Mouse (Mus musculus) CH12.LX (cell line): ENCODE results near the gene Atp8a2. TPM values are rescaled to one million over a fixed set of nuclear protein-coding genes. Genes with fewer than 3 reads are reported as not detected.

ENCODE experiments used
- DNase-seq: peaks from one replicate; pipeline ENCODE4 v3.0.0-alpha.2; 2013; ENCODE audit errors: extremely low read depth
- H3K27ac ChIP-seq: 2 replicates; pipeline ENCODE4 v1.5.1; 2012; ENCODE audit warnings: low read depth, mild to moderate bottlenecking, control low read depth, moderate library complexity; ENCODE audit not compliant: insufficient read depth
- H3K27me3 ChIP-seq: replicated peaks from 2 replicates; pipeline ENCODE3; 2012; ENCODE audit warnings: inconsistent platforms
- H3K36me3 ChIP-seq, 2 experiments: replicated peaks in 1 of 2; 2 replicates each; pipeline versions ENCODE3 to v1.6.1; 2012; ENCODE audit warnings: inconsistent platforms in 1 of 2, low read length in 1 of 2, mild to moderate bottlenecking in 1 of 2, mixed read lengths in 1 of 2, moderate library complexity in 1 of 2; ENCODE audit not compliant: control insufficient read depth in 1 of 2, insufficient read depth in 1 of 2
- H3K4me1 ChIP-seq, 2 experiments: 2 replicates each; pipeline ENCODE4 v1.6.1; 2012; ENCODE audit warnings: inconsistent platforms in 1 of 2, moderate library complexity in 1 of 2; ENCODE audit not compliant: insufficient read depth in 2 of 2, control insufficient read depth in 1 of 2
- H3K4me2 ChIP-seq: 2 replicates; pipeline ENCODE4 v1.6.1; 2012; ENCODE audit warnings: low read depth, mild to moderate bottlenecking, control low read depth; ENCODE audit not compliant: poor library complexity, insufficient read depth, severe bottlenecking
- H3K4me3 ChIP-seq, 3 experiments: fragments of 150-350 bp in 1 of 3; sonication (generic) in 1 of 3; replicated peaks in 1 of 3; 2 replicates each; pipeline versions ENCODE3 to v1.5.1; 2011 to 2012; ENCODE audit warnings: low read depth in 2 of 3, low read length in 2 of 3, mild to moderate bottlenecking in 2 of 3, moderate library complexity in 2 of 3, control low read depth in 1 of 3, improper control_type of control experiment in 1 of 3, inconsistent platforms in 1 of 3, mixed read lengths in 1 of 3; ENCODE audit not compliant: poor library complexity in 1 of 3
- H3K79me2 ChIP-seq: replicated peaks from 2 replicates; pipeline ENCODE4 v1.6.1; 2012; ENCODE audit warnings: mild to moderate bottlenecking, moderate library complexity; ENCODE audit not compliant: control insufficient read depth, poor library complexity, insufficient read depth, severe bottlenecking; ENCODE audit errors: extremely low read depth
- H3K9ac ChIP-seq: 2 replicates; pipeline ENCODE4 v1.6.1; 2012; ENCODE audit warnings: low read depth, mild to moderate bottlenecking, control low read depth, moderate library complexity; ENCODE audit not compliant: insufficient read depth
- H3K9me3 ChIP-seq: replicated peaks from 2 replicates; pipeline ENCODE3; 2012; ENCODE audit warnings: low read length, inconsistent platforms, mixed read lengths
- BHLHE40 ChIP-seq: IDR thresholded peaks from 2 replicates; pipeline ENCODE4 v1.6.1; 2011; ENCODE audit warnings: mild to moderate bottlenecking, low read depth, low read length, improper control_type of control experiment
- CHD2 ChIP-seq: IDR thresholded peaks from 2 replicates; pipeline ENCODE4 v1.6.1; 2011; ENCODE audit warnings: low read length, improper control_type of control experiment
- CTCF ChIP-seq, 2 experiments: IDR thresholded peaks in 1 of 2; conservative IDR thresholded peaks in 1 of 2; 2 replicates each; pipeline ENCODE4 v1.5.1; 2011 to 2012; ENCODE audit warnings: low read depth in 2 of 2, low read length in 2 of 2, improper control_type of control experiment in 1 of 2, inconsistent platforms in 1 of 2, mild to moderate bottlenecking in 1 of 2, moderate library complexity in 1 of 2
- E2F4 ChIP-seq: IDR thresholded peaks from 2 replicates; pipeline ENCODE4 v1.6.1; 2011; ENCODE audit warnings: low read depth, low read length, improper control_type of control experiment; ENCODE audit not compliant: insufficient replicate concordance
- EP300 ChIP-seq: IDR thresholded peaks from 2 replicates; pipeline ENCODE4 v1.6.1; 2011; ENCODE audit warnings: low read length, improper control_type of control experiment
- GABPA ChIP-seq: IDR thresholded peaks from 2 replicates; pipeline ENCODE4 v1.6.1; 2012; ENCODE audit warnings: low read depth, low read length, improper control_type of control experiment, inconsistent platforms; ENCODE audit not compliant: insufficient replicate concordance
- IRF4 ChIP-seq: IDR thresholded peaks from 2 replicates; pipeline ENCODE4 v1.6.1; 2014; ENCODE audit warnings: low read depth, mild to moderate bottlenecking, inconsistent platforms, low read length, improper control_type of control experiment
- JUN ChIP-seq: IDR thresholded peaks from 2 replicates; pipeline ENCODE4 v1.6.1; 2011; ENCODE audit warnings: low read depth, mild to moderate bottlenecking, low read length, improper control_type of control experiment, moderate library complexity; ENCODE audit not compliant: insufficient read depth
- KAT2A ChIP-seq: IDR thresholded peaks from 2 replicates; pipeline ENCODE4 v1.6.1; 2012; ENCODE audit warnings: low read length, improper control_type of control experiment, inconsistent platforms; ENCODE audit not compliant: insufficient replicate concordance
- MAFK ChIP-seq: IDR thresholded peaks from 2 replicates; pipeline ENCODE4 v1.6.1; 2011; ENCODE audit warnings: low read length, improper control_type of control experiment; ENCODE audit not compliant: insufficient replicate concordance
- MAX ChIP-seq: IDR thresholded peaks from 2 replicates; pipeline ENCODE4 v1.6.1; 2011; ENCODE audit warnings: low read length, improper control_type of control experiment
- MAZ ChIP-seq: IDR thresholded peaks from 2 replicates; pipeline ENCODE4 v1.6.1; 2012; ENCODE audit warnings: low read depth, mild to moderate bottlenecking, inconsistent platforms, low read length, improper control_type of control experiment, moderate library complexity
- MXI1 ChIP-seq: IDR thresholded peaks from 2 replicates; pipeline ENCODE4 v1.6.1; 2011; ENCODE audit warnings: mild to moderate bottlenecking, low read depth, low read length, improper control_type of control experiment
- POLR2A ChIP-seq: IDR thresholded peaks from 2 replicates; pipeline ENCODE4 v1.6.1; 2011; ENCODE audit warnings: low read depth, mild to moderate bottlenecking, improper control_type of control experiment, low read length
- RCOR1 ChIP-seq: conservative IDR thresholded peaks from 2 replicates; pipeline ENCODE4 v1.6.1; 2012; ENCODE audit warnings: low read depth, mild to moderate bottlenecking, inconsistent platforms, low read length, improper control_type of control experiment
- SIN3A ChIP-seq: IDR thresholded peaks from 2 replicates; pipeline ENCODE4 v1.6.1; 2012; ENCODE audit warnings: low read length, improper control_type of control experiment, inconsistent platforms
- SMC3 ChIP-seq: IDR thresholded peaks from 2 replicates; pipeline ENCODE4 v1.6.1; 2011; ENCODE audit warnings: low read depth, low read length, improper control_type of control experiment
- TBP ChIP-seq: conservative IDR thresholded peaks from 2 replicates; pipeline ENCODE4 v1.6.1; 2011; ENCODE audit warnings: low read depth, low read length, improper control_type of control experiment
- TCF12 ChIP-seq: IDR thresholded peaks from 2 replicates; pipeline ENCODE4 v1.6.1; 2014; ENCODE audit warnings: low read depth, mild to moderate bottlenecking, inconsistent platforms, low read length, improper control_type of control experiment
- UBTF ChIP-seq: IDR thresholded peaks from 2 replicates; pipeline ENCODE4 v1.6.1; 2012; ENCODE audit warnings: low read depth, mild to moderate bottlenecking, inconsistent platforms, low read length, improper control_type of control experiment, moderate library complexity
- USF2 ChIP-seq: conservative IDR thresholded peaks from 2 replicates; pipeline ENCODE4 v1.6.1; 2011; ENCODE audit warnings: low read depth, low read length, improper control_type of control experiment
- ZC3H11A ChIP-seq: IDR thresholded peaks from 2 replicates; pipeline ENCODE4 v1.6.1; 2012; ENCODE audit warnings: low read depth, mild to moderate bottlenecking, inconsistent platforms, low read length, improper control_type of control experiment
- ZKSCAN1 ChIP-seq: IDR thresholded peaks from 2 replicates; pipeline ENCODE4 v1.6.1; 2012; ENCODE audit warnings: low read depth, inconsistent platforms, low read length, improper control_type of control experiment, borderline replicate concordance
- ZMIZ1 ChIP-seq: IDR thresholded peaks from 2 replicates; pipeline ENCODE4 v1.6.1; 2012; ENCODE audit warnings: low read depth, mild to moderate bottlenecking, inconsistent platforms, low read length, improper control_type of control experiment
- dilution Hi-C: fragments of 300-500 bp; cut with MboI; formaldehyde crosslinking; loops from 2 replicates; pipeline ENCODE4 v1.14.3; 2020; ENCODE audit warnings: low sequenced_read_pairs; ENCODE audit not compliant: extremely low pct_unique_long_range_greater_than_20kb, extremely low pct_ligation_motif_present
- in situ Hi-C: fragments of 300-500 bp; cut with MboI; formaldehyde crosslinking; loops from 3 replicates; pipeline ENCODE4 v1.14.3; 2019; ENCODE audit warnings: low sequenced_read_pairs, low pct_ligation_motif_present, low pct_unique_long_range_greater_than_20kb, mixed read lengths
- polyA plus RNA-seq: library from polyadenylated mRNA; unstranded; fragments of >175 nt; gene quantifications from 2 replicates; pipeline ENCODE4 v1.2.1, GENCODE M21; 2012; ENCODE audit warnings: low read depth; ENCODE audit not compliant: insufficient read length
- total RNA-seq, 2 experiments: library from RNA; depleted of rRNA; stranded (reverse); fragments of 300-350 nt in 1 of 2; fragments of >200 nt in 1 of 2; gene quantifications; 2 replicates each; pipeline ENCODE4 v1.2.3; 2012 to 2014

The Atp8a2 gene
- total and polyA plus RNA-seq, 3 experiments, result 0.15 to 0.29 (median 0.21) TPM

- Histone ChIP-seq H3K4me3 (no peak overlapping the region), H3K27me3 (no peaks in the 10 kb centered on the region), H3K4me2 (no peak overlapping the region), H3K4me1 (no peaks in the 10 kb centered on the region), H3K36me3 (no peaks in the 10 kb centered on the region), H3K79me2 (no peaks in the 10 kb centered on the region), H3K27ac (no peak overlapping the region), H3K9me3 (no peaks in the 10 kb centered on the region), H3K9ac (no peak overlapping the region)
- DNase-seq, result no peak
- dilution Hi-C loops (no loop called here), in situ Hi-C loops (no loop called here)
- no peak for TF ChIP-seq JUN
- TF ChIP-seq KAT2A, result no peak
- no peak for TF ChIP-seq BHLHE40
- TF ChIP-seq RCOR1, result no peak
Measured at GRCm38 (mm10) chr14:59827409-59827808, 369.6 kb downstream of the Atp8a2 start.

DNA sequence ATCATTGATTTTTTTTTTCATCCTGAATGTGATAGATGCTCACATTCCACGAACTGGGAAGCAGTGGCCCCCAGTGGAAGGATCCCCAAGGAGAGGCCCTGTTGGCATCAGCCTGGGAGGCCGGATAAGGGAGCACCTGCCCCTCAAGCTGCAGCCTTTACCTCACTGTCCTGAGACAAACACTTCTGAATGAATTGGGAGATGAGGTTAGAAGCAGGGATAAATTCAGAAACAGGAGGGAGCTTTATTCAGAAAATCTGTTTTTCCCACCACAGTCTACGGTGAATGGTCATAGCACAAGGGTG lies 376.9 kb downstream of the Atp8a2 start:
- Histone ChIP-seq H3K27me3 (no peaks in the 10 kb centered on the region), H3K4me2 (no peak overlapping the region), H3K27ac (no peak overlapping the region), H3K36me3 (no peaks in the 10 kb centered on the region), H3K79me2 (no peaks in the 10 kb centered on the region), H3K4me3 (no peak overlapping the region), H3K4me1 (no peaks in the 10 kb centered on the region; a peak in 1 of 4 replicates), H3K9ac (no peak overlapping the region), H3K9me3 (peaks cover 4% of the 10 kb centered on the region)
- in situ Hi-C loops (no loop called here), dilution Hi-C loops (no loop called here)
- DNase-seq, result no peak
- TF ChIP-seq MXI1 (no peak), TCF12 (no peak), MAX (no peak), EP300 (no peak), JUN (no peak), MAFK (no peak)
- TF ChIP-seq, all 38 proteins: peak for 0

DNA sequence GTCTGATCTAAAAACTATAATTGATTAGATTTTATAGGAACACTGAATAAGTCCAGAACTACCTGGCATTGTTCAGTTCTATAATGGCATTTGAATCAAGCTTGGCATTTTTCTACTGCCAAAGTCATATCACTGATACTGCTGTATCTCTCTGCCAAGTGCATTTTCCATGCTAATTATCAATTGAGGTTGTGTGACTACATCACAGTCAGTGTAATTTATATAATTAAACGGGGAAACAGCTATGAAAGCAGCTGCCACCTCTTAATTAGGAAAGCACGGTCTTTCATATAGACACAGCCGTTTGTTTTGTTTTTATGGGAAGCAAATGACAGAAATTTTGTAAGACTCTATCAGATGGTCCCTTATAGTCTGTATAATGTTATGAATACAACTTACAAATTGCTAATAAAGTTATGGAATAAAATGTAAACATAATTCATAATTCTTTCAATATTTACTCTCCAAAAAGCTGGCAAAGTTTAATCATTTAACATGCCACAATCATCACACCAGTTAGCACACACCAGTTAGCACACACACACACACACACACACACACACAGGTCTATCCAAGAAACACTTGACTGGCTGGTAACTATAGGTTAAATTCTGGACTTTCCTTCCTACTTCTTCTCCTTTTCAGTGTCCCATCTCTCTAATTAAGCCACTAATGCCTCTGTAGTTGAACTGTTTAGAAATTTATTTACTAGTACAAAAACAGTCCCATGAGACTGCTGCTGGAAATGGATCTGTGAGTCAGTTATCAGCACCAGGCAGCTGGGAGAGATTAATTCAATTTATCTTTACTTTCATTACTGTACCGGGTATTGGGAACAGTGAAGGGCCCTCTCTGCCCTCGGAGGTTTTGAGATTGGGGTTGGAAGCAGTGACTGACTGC lies 377.5 kb downstream of the Atp8a2 start:
- no peak for TF ChIP-seq USF2
- no peak for TF ChIP-seq SMC3
- TF ChIP-seq IRF4, result no peak
- no peak for TF ChIP-seq TCF12
- TF ChIP-seq ZKSCAN1, result no peak
- no peak for TF ChIP-seq ZMIZ1
- TF ChIP-seq CHD2, result no peak
- no peak for TF ChIP-seq MAZ
- TF ChIP-seq TBP, result no peak
- TF ChIP-seq RCOR1, result no peak
- TF ChIP-seq SIN3A, result no peak
- TF ChIP-seq CTCF (conservative IDR thresholded peaks at IDR 0.05 in 1 of 2, IDR thresholded peaks at IDR 0.05 in 1 of 2; ENCODE audit: low read depth in 2 of 2, low read length in 2 of 2), result no peak
- TF ChIP-seq E2F4, result no peak
- TF ChIP-seq MAFK, result no peak
- no peak for TF ChIP-seq ZC3H11A
- TF ChIP-seq UBTF, result no peak
- TF ChIP-seq POLR2A, result no peak
- no peak for TF ChIP-seq GABPA
- DNase-seq, result no peak
- Histone ChIP-seq H3K4me3 (no peak overlapping the region), H3K9me3 (peaks cover 4% of the 10 kb centered on the region), H3K27me3 (no peaks in the 10 kb centered on the region), H3K27ac (no peak overlapping the region), H3K4me2 (no peak overlapping the region), H3K4me1 (no peaks in the 10 kb centered on the region; a peak in 1 of 4 replicates), H3K79me2 (no peaks in the 10 kb centered on the region), H3K36me3 (no peaks in the 10 kb centered on the region), H3K9ac (no peak overlapping the region)
- in situ Hi-C loops (no loop called here), dilution Hi-C loops (no loop called here)
